Comparison of ENCODE assay signal across 16 mouse cellular contexts in genomic region chr7:126665269-126665668, GRCm38 (mm10). TPM values are rescaled to one million over a fixed set of nuclear protein-coding genes. Genes with fewer than 3 reads are reported as not detected.
A peak's percentile ranks its signal among the peaks of the same experiment; 100 is the strongest.
DNase-seq lines count a peak whose midpoint lies in the region; ATAC-seq and TF ChIP-seq lines count a peak whose summit lies in the region.
"Had no signal": no experiment of that assay in that cellular context is flagged by ENCODE, and none has a peak within 500 bp of the region (broad histone marks: within the 10 kb centered on the region; RNA-seq: fewer than 3 reads in every experiment).

No protein-coding gene starts in this region.

- H3K27me3 ChIP-seq in Patski: no peaks in the 10 kb centered on the region
- H3K27me3 ChIP-seq: hindbrain, embryonic 12.5 days; liver, embryonic 13.5 days; neural tube, embryonic 12.5 days had no signal

- peak; percentile 13 to 21 for DNase-seq in gastrocnemius, adult 8-10 months (ENCODE audit: low spot score in 2 of 2)
- no peak for DNase-seq in gastrocnemius, postnatal 4 days (ENCODE audit: low spot score in 2 of 2)
- DNase-seq in kidney, adult 9 months: peak; percentile 61
- no peak for DNase-seq in kidney, adult 11 months
- DNase-seq in Patski (ENCODE audit: low read depth, low spot score): no peak
- DNase-seq in kidney, postnatal 14 days: peak; percentile 53
- no peak for DNase-seq in frontal cortex, adult 2 months (ENCODE audit: extremely low spot score in 1 of 2, low spot score in 1 of 2)
- DNase-seq: cerebellum, adult 9-10 months; forebrain, postnatal 0 days; liver, embryonic 13.5 days; thymus, postnatal 14 days had no signal

- in situ Hi-C loops in Patski (cut with MboI; ENCODE audit: low pct_unique_long_range_greater_than_20kb): no loop called here

- POLR2A ChIA-PET in Patski (lab: Charles Lee): interaction anchor here (0.7 kb wide), 1 partner anchor 28 kb away, joined by 3 read pairs; no protein-coding TSS in a partner anchor

- CTCF ChIA-PET in Patski (lab: Charles Lee): interaction anchor here (1.1 to 2.2 kb wide), 6 partner anchors 15 to 86 kb away, joined by 3 to 6 read pairs (median 4); partner anchors contain the start of gene Sgf29

- peak; percentile 67 for TF ChIP-seq CTCF in Patski (IDR thresholded peaks at IDR 0.05)

- ATAC-seq in Patski: peak; percentile 51
- ATAC-seq: forebrain, postnatal 0 days; midbrain, embryonic 16.5 days had no signal

RNA-seq across cellular contexts. Expression of gene Sult1a1, which starts 11.0 kb away (rescaled TPM):
- 10 to 100 TPM in 2 of 4 experiments, 1 to 10 TPM in 2; 5.9 to 17.4 (median 10.6) TPM for total RNA-seq in gastrocnemius, adult 8-10 months (2022)
- 10 to 100 TPM; 13.1 to 14.2 TPM for total RNA-seq in gastrocnemius, postnatal 4 days (2021)
- 0.62 TPM for polyA plus RNA-seq in Patski (2021)
- polyA plus RNA-seq in frontal cortex, adult 2 months (2012; rRNA removed): 10.7 and 11.1 TPM in 2 replicates
- polyA plus RNA-seq: erythroblast, embryonic 14.5 days; G1E had no signal

RNA-seq across cellular contexts. Expression of gene Sgf29, which starts 16.2 kb away (rescaled TPM):
- 10 to 100 TPM; 26.7 to 43.5 (median 34.7) TPM for total RNA-seq in gastrocnemius, adult 8-10 months (2022)
- total RNA-seq in gastrocnemius, postnatal 4 days (2021): 10 to 100 TPM; 27.7 to 31.8 TPM
- polyA plus RNA-seq in Patski (2021): 21.1 TPM
- polyA plus RNA-seq in frontal cortex, adult 2 months (2012; rRNA removed): 40.2 and 44.8 TPM in 2 replicates

RNA-seq across cellular contexts. Expression of gene Bola2, which starts 29.9 kb away (rescaled TPM):
- 10 to 100 TPM; 31.9 to 44.1 (median 39.4) TPM for total RNA-seq in gastrocnemius, adult 8-10 months (2022)
- 10 to 100 TPM; 56.2 to 61.9 TPM for total RNA-seq in gastrocnemius, postnatal 4 days (2021)
- polyA plus RNA-seq in Patski (2021): 102 TPM
- polyA plus RNA-seq in frontal cortex, adult 2 months (2012; rRNA removed): 46.4 and 65.4 TPM in 2 replicates

RNA-seq across cellular contexts. Expression of gene Slx1b, which starts 30.3 kb away (rescaled TPM):
- 1 to 10 TPM; 2.3 to 2.8 (median 2.6) TPM for total RNA-seq in gastrocnemius, adult 8-10 months (2022)
- total RNA-seq in gastrocnemius, postnatal 4 days (2021): 1 to 10 TPM; 7.0 to 7.4 TPM
- 14.8 TPM for polyA plus RNA-seq in Patski (2021)
- polyA plus RNA-seq in frontal cortex, adult 2 months (2012; rRNA removed): 34.3 and 34.5 TPM in 2 replicates

RNA-seq across cellular contexts. Expression of gene Nupr1, which starts 34.6 kb away (rescaled TPM):
- total RNA-seq in gastrocnemius, adult 8-10 months (2022): 1 to 10 TPM; 3.5 to 6.7 (median 4.7) TPM
- total RNA-seq in gastrocnemius, postnatal 4 days (2021): 10 to 100 TPM; 18.2 to 21.6 TPM
- polyA plus RNA-seq in Patski (2021): 138 TPM
- 23.9 and 31.7 TPM in 2 replicates for polyA plus RNA-seq in frontal cortex, adult 2 months (2012; rRNA removed)

Comparison
In these comparisons a context has a peak if more than half of its experiments do, and no peak if none do; other contexts are left out.
1. DNase-seq: peak in gastrocnemius, adult 8-10 months (2 of 2), kidney, adult 9 months (single experiment) and kidney, postnatal 14 days (single experiment); none in gastrocnemius, postnatal 4 days (0 of 2), kidney, adult 11 months (single experiment), Patski (single experiment) and frontal cortex, adult 2 months (0 of 2).